In the genomic region with DNA sequence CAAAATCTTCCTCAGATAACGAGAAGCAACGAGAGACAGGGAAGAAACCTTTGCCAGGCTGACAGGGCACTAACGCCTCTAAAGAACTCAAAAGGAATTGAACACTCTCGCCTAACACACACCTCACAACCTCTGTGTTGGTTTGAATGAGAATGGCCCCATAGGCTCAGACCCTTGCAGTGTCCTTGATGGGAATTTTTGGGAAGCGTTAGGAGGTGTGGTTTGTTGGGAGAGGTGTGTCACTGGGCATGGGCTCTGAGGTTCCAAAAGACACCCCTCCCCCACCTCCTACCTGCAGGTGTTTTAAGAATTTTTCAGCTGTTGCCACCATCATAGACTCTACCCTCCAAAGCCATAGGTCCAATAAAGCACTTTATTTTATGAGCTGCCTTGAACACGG, we compare ENCODE assay signal across 22 mouse cellular contexts. TPM values are rescaled to one million over a fixed set of nuclear protein-coding genes. Genes with fewer than 3 reads are reported as not detected.
DNase-seq lines count a peak whose midpoint lies in the region; ATAC-seq and TF ChIP-seq lines count a peak whose summit lies in the region.
"Had no signal": no experiment of that assay in that cellular context is flagged by ENCODE, and none has a peak within 500 bp of the region (broad histone marks: within the 10 kb centered on the region; RNA-seq: fewer than 3 reads in every experiment).

No protein-coding gene starts in this region.

- TF ChIP-seq EP300 in ES-Bruce4 (IDR thresholded peaks at IDR 0.05; ENCODE audit: insufficient read depth, low read depth, low read length): 0 out of 2 replicates have a peak, but pooled peaks have one; percentile 12
- TF ChIP-seq EP300 in stomach, postnatal 0 days (optimal IDR thresholded peaks at IDR 0.05): no peak

- ATAC-seq in stomach, postnatal 0 days (ENCODE audit: low FRiP score, low TSS enrichment): no peak
- no peak for ATAC-seq in hindbrain, postnatal 0 days
- ATAC-seq: forebrain, embryonic 14.5 days; forebrain, embryonic 16.5 days had no signal

- 76% methylated on average over 6 of the region's 6 CpGs for WGBS in stomach, postnatal 0 days
- WGBS in hindbrain, postnatal 0 days: 75% methylated on average over 6 of the region's 6 CpGs

- H3K27me3 ChIP-seq in ES-Bruce4 (ENCODE audit: control insufficient read depth, insufficient read depth, low read length, poor library complexity, severe bottlenecking): no peaks in the 10 kb centered on the region
- H3K27me3 ChIP-seq in stomach, postnatal 0 days (ENCODE audit: control insufficient read depth, insufficient read depth, low read length): no peaks in the 10 kb centered on the region
- no peaks in the 10 kb centered on the region for H3K27me3 ChIP-seq in hindbrain, postnatal 0 days (ENCODE audit: insufficient read depth, low read length)
- H3K27me3 ChIP-seq: embryonic facial prominence, embryonic 13.5 days; embryonic facial prominence, embryonic 15.5 days; forebrain, embryonic 12.5 days had no signal

- no peaks in the 10 kb centered on the region for H3K4me1 ChIP-seq in ES-Bruce4 (ENCODE audit: control insufficient read depth, insufficient read depth, low read length)
- H3K4me1 ChIP-seq in stomach, postnatal 0 days (replicated peaks; ENCODE audit: control insufficient read depth, insufficient read depth): no peaks in the 10 kb centered on the region
- H3K4me1 ChIP-seq in hindbrain, postnatal 0 days (ENCODE audit: insufficient read depth, low read length): peaks cover 8% of the 10 kb centered on the region; the same call in 1 of the 2 replicates
- H3K4me1 ChIP-seq: embryonic facial prominence, embryonic 13.5 days; embryonic facial prominence, embryonic 15.5 days; forebrain, embryonic 10.5 days had no signal

- H3K27ac ChIP-seq in ES-Bruce4 (ENCODE audit: insufficient read depth, low read length): no peak overlapping the region
- H3K27ac ChIP-seq in stomach, postnatal 0 days (replicated peaks): no peak overlapping the region
- H3K27ac ChIP-seq in hindbrain, postnatal 0 days: no peak overlapping the region
- H3K27ac ChIP-seq: embryonic facial prominence, embryonic 13.5 days; embryonic facial prominence, embryonic 15.5 days; forebrain, embryonic 10.5 days; forebrain, embryonic 12.5 days had no signal

- TF ChIP-seq POLR2A in ES-Bruce4 (IDR thresholded peaks at IDR 0.05; ENCODE audit: insufficient read depth, low read length): no peak

- H3K36me3 ChIP-seq in ES-Bruce4 (ENCODE audit: control insufficient read depth, insufficient read depth, low read length, poor library complexity, severe bottlenecking): peaks cover 12% of the 10 kb centered on the region
- H3K36me3 ChIP-seq in stomach, postnatal 0 days (ENCODE audit: control insufficient read depth, insufficient read depth, low read length): no peaks in the 10 kb centered on the region
- no peaks in the 10 kb centered on the region for H3K36me3 ChIP-seq in hindbrain, postnatal 0 days (ENCODE audit: insufficient read depth, low read length)

- DNase-seq in ES-CJ7 (ENCODE audit: low read depth, low spot score) (peak; percentile 66), ZHBTc4 (ENCODE audit: low read depth, low spot score) (peak; percentile 58)
- DNase-seq in stomach, postnatal 0 days (ENCODE audit: low spot score): no peak
- DNase-seq in hindbrain, postnatal 0 days (ENCODE audit: low spot score): no peak
- DNase-seq: adrenal gland, adult 2 months; adrenal gland, postnatal 10 days; adrenal gland, postnatal 25 days; cerebellum, adult 11 months; cerebellum, adult 18-20 months; cerebellum, adult 8-10 months; cerebellum, adult 9-11 months; cerebellum, postnatal 14 days; cerebellum, postnatal 36 days; embryo, embryonic 11 days had no signal

- H3K4me3 ChIP-seq in ES-Bruce4 (ENCODE audit: low read depth, low read length): no peak overlapping the region
- H3K4me3 ChIP-seq in stomach, postnatal 0 days (ENCODE audit: low read depth, low read length): no peak overlapping the region
- no peak overlapping the region for H3K4me3 ChIP-seq in hindbrain, postnatal 0 days (ENCODE audit: low read length)
- H3K4me3 ChIP-seq: embryonic facial prominence, embryonic 13.5 days; embryonic facial prominence, embryonic 15.5 days; erythroblast, embryonic 14.5 days; forebrain, embryonic 10.5 days; forebrain, embryonic 12.5 days had no signal

- no peak for TF ChIP-seq CTCF in ES-Bruce4 (IDR thresholded peaks at IDR 0.05; ENCODE audit: low read depth, low read length)
- no peak for TF ChIP-seq CTCF in stomach, postnatal 0 days (IDR thresholded peaks at IDR 0.05; ENCODE audit: low read depth)
- no peak for TF ChIP-seq CTCF in hindbrain, postnatal 0 days (IDR thresholded peaks at IDR 0.05; ENCODE audit: low read depth)

- H3K9ac ChIP-seq in ES-Bruce4 (ENCODE audit: low read depth, poor library complexity, severe bottlenecking): no peak overlapping the region
- no peak overlapping the region for H3K9ac ChIP-seq in stomach, postnatal 0 days (ENCODE audit: low read length)
- no peak overlapping the region for H3K9ac ChIP-seq in hindbrain, postnatal 0 days (replicated peaks; ENCODE audit: low read length)
- H3K9ac ChIP-seq: embryonic facial prominence, embryonic 13.5 days; embryonic facial prominence, embryonic 15.5 days; forebrain, embryonic 12.5 days had no signal

- no peaks in the 10 kb centered on the region for H3K9me3 ChIP-seq in ES-Bruce4 (replicated peaks; ENCODE audit: control insufficient read depth, insufficient read depth, low read length, poor library complexity, severe bottlenecking)
- no peaks in the 10 kb centered on the region for H3K9me3 ChIP-seq in stomach, postnatal 0 days (ENCODE audit: control insufficient read depth, low read length)
- H3K9me3 ChIP-seq in hindbrain, postnatal 0 days (ENCODE audit: low read length): no peaks in the 10 kb centered on the region
- H3K9me3 ChIP-seq: embryonic facial prominence, embryonic 13.5 days; embryonic facial prominence, embryonic 15.5 days; forebrain, embryonic 10.5 days; forebrain, embryonic 12.5 days had no signal

- no peak overlapping the region for H3K4me2 ChIP-seq in stomach, postnatal 0 days (replicated peaks; ENCODE audit: low read depth)
- no peak overlapping the region for H3K4me2 ChIP-seq in hindbrain, postnatal 0 days (ENCODE audit: low read depth, low read length)
- H3K4me2 ChIP-seq: embryonic facial prominence, embryonic 13.5 days; embryonic facial prominence, embryonic 15.5 days; forebrain, embryonic 12.5 days had no signal

RNA-seq across cellular contexts. Expression of a gene that starts 20.3 kb away (rescaled TPM):
- polyA plus RNA-seq in ES-Bruce4 (2011; ENCODE audit: insufficient read depth, insufficient read length, low read depth, missing spikeins): 62.3 and 67.2 TPM in 2 replicates
- polyA plus RNA-seq in stomach, postnatal 0 days (2015; fragmentation: Nextera tagmentation; extraction: Ambion mirVana): 25.1 and 28.7 TPM in 2 replicates
- 11.4 and 18.2 TPM in 2 replicates for total RNA-seq in hindbrain, postnatal 0 days (2014; rRNA removed)
- 14.9 and 15.8 TPM in 2 replicates for polyA plus RNA-seq in hindbrain, postnatal 0 days (2015; fragmentation: Nextera tagmentation; extraction: Ambion mirVana)

Comparison
In these comparisons a context has a peak if more than half of its experiments do, and no peak if none do; other contexts are left out.
1. DNase-seq: peak in ES-CJ7 (single experiment) and ZHBTc4 (single experiment); none in stomach, postnatal 0 days (single experiment) and hindbrain, postnatal 0 days (single experiment).